Mouse (Mus musculus): Measurements from ENCODE around the gene Ankmy1. TPM values are rescaled to one million over a fixed set of nuclear protein-coding genes. Genes with fewer than 3 reads are reported as not detected.

The Ankmy1 gene
- polyA plus RNA-seq, 1 experiment from 2014 or later, result 0.52 TPM

- Histone ChIP-seq H3K4me2 (replicated peaks; ENCODE audit: low read depth, low read length) (no peak overlapping the region), H3K27ac (ENCODE audit: low read length) (no peak overlapping the region), H3K4me3 (ENCODE audit: low read length) (no peak overlapping the region), H3K4me1 (ENCODE audit: insufficient read depth, low read length) (no peaks in the 10 kb centered on the region), H3K9ac (replicated peaks; ENCODE audit: low read length) (no peak overlapping the region), H3K36me3 (ENCODE audit: insufficient read depth, low read length) (peaks cover 24% of the 10 kb centered on the region), H3K27me3 (ENCODE audit: insufficient read depth, low read length) (no peaks in the 10 kb centered on the region), H3K9me3 (ENCODE audit: low read length) (no peaks in the 10 kb centered on the region)
- 79% methylated on average over 6 of the region's 6 CpGs for WGBS
- ATAC-seq (ENCODE audit: low FRiP score, low TSS enrichment), result no peak
Observed at GRCm38 (mm10) chr1:92861503-92861902, 41.2 kb downstream of the Ankmy1 start.

- ATAC-seq (ENCODE audit: low FRiP score, low TSS enrichment), result no peak
- peaks cover 26% of the 10 kb centered on the region for H3K4me1 ChIP-seq (ENCODE audit: insufficient read depth, low read length)
- H3K27ac ChIP-seq (ENCODE audit: low read length), result no peak overlapping the region
- no peak overlapping the region for H3K4me2 ChIP-seq (replicated peaks; ENCODE audit: low read depth, low read length)
- H3K9me3 ChIP-seq (ENCODE audit: low read length), result no peaks in the 10 kb centered on the region
- no peak overlapping the region for H3K4me3 ChIP-seq (ENCODE audit: low read length)
- no peak overlapping the region for H3K9ac ChIP-seq (replicated peaks; ENCODE audit: low read length)
- H3K27me3 ChIP-seq (ENCODE audit: insufficient read depth, low read length), result 0 out of 2 replicates have a peak, but pooled peaks cover 5% of the 10 kb centered on the region
- peaks cover 7% of the 10 kb centered on the region for H3K36me3 ChIP-seq (ENCODE audit: insufficient read depth, low read length)
- WGBS, result 92% methylated on average over 2 of the region's 2 CpGs
Observed at GRCm38 (mm10) chr1:92852450-92852849, 50.3 kb downstream of the Ankmy1 start.

GRCm38 (mm10) chr1:92849938-92850574 lies 52.6 kb downstream of the Ankmy1 start:
- no peak overlapping the region for H3K27ac ChIP-seq (ENCODE audit: low read length)
- no peak overlapping the region for H3K4me3 ChIP-seq (ENCODE audit: low read length)
- no peaks in the 10 kb centered on the region for H3K9me3 ChIP-seq (ENCODE audit: low read length)
- no peak overlapping the region for H3K4me2 ChIP-seq (replicated peaks; ENCODE audit: low read depth, low read length)
- H3K27me3 ChIP-seq (ENCODE audit: insufficient read depth, low read length), result 0 out of 2 replicates have a peak, but pooled peaks cover 5% of the 10 kb centered on the region
- H3K4me1 ChIP-seq (ENCODE audit: insufficient read depth, low read length), result peaks cover 26% of the 10 kb centered on the region
- no peak overlapping the region for H3K9ac ChIP-seq (replicated peaks; ENCODE audit: low read length)
- 42% methylated on average over 13 of the region's 13 CpGs for WGBS
- no peak for ATAC-seq (ENCODE audit: low FRiP score, low TSS enrichment)
- H3K36me3 ChIP-seq (ENCODE audit: insufficient read depth, low read length), result no peaks in the 10 kb centered on the region

GRCm38 (mm10) chr1:92849491-92849890 lies 53.2 kb downstream of the Ankmy1 start:
- WGBS, result 73% methylated on average over 2 of the region's 2 CpGs
- Histone ChIP-seq H3K4me1 (ENCODE audit: insufficient read depth, low read length) (peaks cover 26% of the 10 kb centered on the region), H3K27me3 (ENCODE audit: insufficient read depth, low read length) (0 out of 2 replicates have a peak, but pooled peaks cover 5% of the 10 kb centered on the region), H3K9me3 (ENCODE audit: low read length) (no peaks in the 10 kb centered on the region), H3K9ac (replicated peaks; ENCODE audit: low read length) (no peak overlapping the region), H3K4me2 (replicated peaks; ENCODE audit: low read depth, low read length) (no peak overlapping the region), H3K36me3 (ENCODE audit: insufficient read depth, low read length) (no peaks in the 10 kb centered on the region), H3K27ac (ENCODE audit: low read length) (no peak overlapping the region), H3K4me3 (ENCODE audit: low read length) (no peak overlapping the region)
- ATAC-seq (ENCODE audit: low FRiP score, low TSS enrichment), result no peak

- 10% methylated on average over 41 of the region's 41 CpGs for WGBS
- no peaks in the 10 kb centered on the region for H3K36me3 ChIP-seq (ENCODE audit: insufficient read depth, low read length)
- peak overlapping the region; percentile 42; the same call in 1 of the 2 replicates for H3K9ac ChIP-seq (replicated peaks; ENCODE audit: low read length)
- H3K27me3 ChIP-seq (ENCODE audit: insufficient read depth, low read length), result 0 out of 2 replicates have a peak, but pooled peaks cover 5% of the 10 kb centered on the region
- ATAC-seq (ENCODE audit: low FRiP score, low TSS enrichment), result peak; percentile 22; the same call in 1 of the 2 replicates
- peak overlapping the region; percentile 38 for H3K4me3 ChIP-seq (ENCODE audit: low read length)
- no peaks in the 10 kb centered on the region for H3K9me3 ChIP-seq (ENCODE audit: low read length)
- H3K27ac ChIP-seq (ENCODE audit: low read length), result no peak overlapping the region
- H3K4me1 ChIP-seq (ENCODE audit: insufficient read depth, low read length), result peaks cover 22% of the 10 kb centered on the region
- peak overlapping the region; percentile 56 for H3K4me2 ChIP-seq (replicated peaks; ENCODE audit: low read depth, low read length)
Observed at GRCm38 (mm10) chr1:92847873-92848839, 54.5 kb downstream of the Ankmy1 start.

GRCm38 (mm10) chr1:92845889-92846288 lies 56.8 kb downstream of the Ankmy1 start:
- Histone ChIP-seq H3K4me1 (ENCODE audit: insufficient read depth, low read length) (peaks cover 21% of the 10 kb centered on the region), H3K4me2 (replicated peaks; ENCODE audit: low read depth, low read length) (no peak overlapping the region), H3K9ac (replicated peaks; ENCODE audit: low read length) (no peak overlapping the region), H3K27me3 (ENCODE audit: insufficient read depth, low read length) (0 out of 2 replicates have a peak, but pooled peaks cover 5% of the 10 kb centered on the region), H3K27ac (ENCODE audit: low read length) (no peak overlapping the region), H3K9me3 (ENCODE audit: low read length) (no peaks in the 10 kb centered on the region), H3K4me3 (ENCODE audit: low read length) (no peak overlapping the region), H3K36me3 (ENCODE audit: insufficient read depth, low read length) (no peaks in the 10 kb centered on the region)
- WGBS, result 72% methylated on average over 7 of the region's 7 CpGs
- ATAC-seq (ENCODE audit: low FRiP score, low TSS enrichment), result no peak

GRCm38 (mm10) chr1:92841427-92841826 lies 61.3 kb downstream of the Ankmy1 start:
- H3K4me1 ChIP-seq (ENCODE audit: insufficient read depth, low read length), result peaks cover 6% of the 10 kb centered on the region; the same call in 1 of the 2 replicates

GRCm38 (mm10) chr1:92840231-92840890 lies 62.3 kb downstream of the Ankmy1 start:
- Histone ChIP-seq H3K27ac (ENCODE audit: low read length) (no peak overlapping the region), H3K4me3 (ENCODE audit: low read length) (no peak overlapping the region), H3K4me2 (replicated peaks; ENCODE audit: low read depth, low read length) (no peak overlapping the region), H3K9me3 (ENCODE audit: low read length) (no peaks in the 10 kb centered on the region), H3K27me3 (ENCODE audit: insufficient read depth, low read length) (no peaks in the 10 kb centered on the region), H3K36me3 (ENCODE audit: insufficient read depth, low read length) (no peaks in the 10 kb centered on the region), H3K4me1 (ENCODE audit: insufficient read depth, low read length) (peaks cover 6% of the 10 kb centered on the region; the same call in 1 of the 2 replicates), H3K9ac (replicated peaks; ENCODE audit: low read length) (no peak overlapping the region)
- WGBS, result 84% methylated on average over 8 of the region's 8 CpGs
- no peak for ATAC-seq (ENCODE audit: low FRiP score, low TSS enrichment)

More at GRCm38 (mm10) chr1:92841427-92841826, 61.3 kb downstream of the Ankmy1 start:
- no peak for ATAC-seq (ENCODE audit: low FRiP score, low TSS enrichment)
- WGBS, result 67% methylated on average over 3 of the region's 3 CpGs
- no peak overlapping the region for H3K4me2 ChIP-seq (replicated peaks; ENCODE audit: low read depth, low read length)
- no peak overlapping the region for H3K4me3 ChIP-seq (ENCODE audit: low read length)
- H3K27me3 ChIP-seq (ENCODE audit: insufficient read depth, low read length), result no peaks in the 10 kb centered on the region
- H3K36me3 ChIP-seq (ENCODE audit: insufficient read depth, low read length), result no peaks in the 10 kb centered on the region
- no peak overlapping the region for H3K27ac ChIP-seq (ENCODE audit: low read length)
- no peak overlapping the region for H3K9ac ChIP-seq (replicated peaks; ENCODE audit: low read length)
- H3K9me3 ChIP-seq (ENCODE audit: low read length), result no peaks in the 10 kb centered on the region

GRCm38 (mm10) chr1:92839211-92839610 lies 63.5 kb downstream of the Ankmy1 start:
- Histone ChIP-seq H3K9ac (replicated peaks; ENCODE audit: low read length) (no peak overlapping the region), H3K27ac (ENCODE audit: low read length) (no peak overlapping the region), H3K4me3 (ENCODE audit: low read length) (no peak overlapping the region), H3K27me3 (ENCODE audit: insufficient read depth, low read length) (no peaks in the 10 kb centered on the region), H3K4me1 (ENCODE audit: insufficient read depth, low read length) (peaks cover 6% of the 10 kb centered on the region; the same call in 1 of the 2 replicates), H3K4me2 (replicated peaks; ENCODE audit: low read depth, low read length) (no peak overlapping the region), H3K36me3 (ENCODE audit: insufficient read depth, low read length) (no peaks in the 10 kb centered on the region), H3K9me3 (ENCODE audit: low read length) (no peaks in the 10 kb centered on the region)
- 81% methylated on average over 7 of the region's 7 CpGs for WGBS
- no peak for ATAC-seq (ENCODE audit: low FRiP score, low TSS enrichment)
